Mouse (Mus musculus) heart, postnatal 0 days (tissue): ENCODE measurements around the gene Klhl9.

Source experiments
- CTCF ChIP-seq: IDR thresholded peaks from 2 replicates; pipeline ENCODE4 v1.5.1; 2016; ENCODE audit warnings: antibody characterized with exemption, control low read depth, low read depth
- EP300 ChIP-seq: IDR thresholded peaks from 2 replicates; pipeline ENCODE4 v1.6.1; 2016; ENCODE audit warnings: antibody characterized with exemption, low read depth

- TF ChIP-seq CTCF = no peak
- no peak for TF ChIP-seq EP300
Observed at GRCm38 (mm10) chr4:88707128-88707826, 15.0 kb downstream of the Klhl9 start.
